ENCODE assay signal across 8 mouse cellular contexts in genomic region chr5:131427734-131428413, GRCm38 (mm10).
A peak's percentile ranks its signal among the peaks of the same experiment; 100 is the strongest.
DNase-seq lines count a peak whose midpoint lies in the region; ATAC-seq and TF ChIP-seq lines count a peak whose summit lies in the region.

No protein-coding gene starts in this region.

- H3K4me2 ChIP-seq in forebrain, embryonic 12.5 days: no peak overlapping the region

- no peak overlapping the region for H3K27ac ChIP-seq in forebrain, embryonic 12.5 days

- no peaks in the 10 kb centered on the region for H3K36me3 ChIP-seq in E14TG2a.4 (ENCODE audit: insufficient read depth, low read length)
- no peaks in the 10 kb centered on the region for H3K36me3 ChIP-seq in forebrain, embryonic 12.5 days (replicated peaks)

- DNase-seq in 3T3-L1 (ENCODE audit: low read depth, low spot score): peak; percentile 67
- peak; percentile 23 for DNase-seq in c-Kit-positive CD71-positive TER-119-negative erythroid progenitor cells, embryonic 14.5 days (ENCODE audit: low read depth)
- DNase-seq in kidney, postnatal 14 days: peak; percentile 69
- peak; percentile 55 for DNase-seq in lung, adult 2 months
- DNase-seq in right cerebral cortex, postnatal 36 days (ENCODE audit: low spot score in 2 of 2): peak; percentile 41 to 51
- no peak for DNase-seq in spleen, postnatal 14 days (ENCODE audit: low spot score in 2 of 2)

- WGBS in forebrain, embryonic 12.5 days: 28% methylated on average over 11 of the region's 11 CpGs
- 38% methylated on average over 11 of the region's 11 CpGs for WGBS in lung, adult 2 months

- H3K27me3 ChIP-seq in E14TG2a.4 (ENCODE audit: insufficient read depth, low read length): no peaks in the 10 kb centered on the region
- H3K27me3 ChIP-seq in forebrain, embryonic 12.5 days: peaks cover 20% of the 10 kb centered on the region

- TF ChIP-seq CTCF in E14TG2a.4 (conservative IDR thresholded peaks at IDR 0.05; ENCODE audit: low read length): peak; percentile 81
- peak; percentile 68 for TF ChIP-seq CTCF in lung, adult 2 months (IDR thresholded peaks at IDR 0.05; ENCODE audit: insufficient read depth, low read length)

- H3K4me3 ChIP-seq in E14TG2a.4 (replicated peaks; ENCODE audit: low read length): 0 out of 2 replicates have a peak overlapping the region, but pooled peaks have one; percentile 10
- no peak overlapping the region for H3K4me3 ChIP-seq in forebrain, embryonic 12.5 days (replicated peaks)
- no peak overlapping the region for H3K4me3 ChIP-seq in lung, adult 2 months (replicated peaks; ENCODE audit: extremely low read depth, low read depth, low read length)

- no peak for TF ChIP-seq POLR2A in lung, adult 2 months (IDR thresholded peaks at IDR 0.05; ENCODE audit: borderline replicate concordance, extremely low read depth, low read depth, low read length)

- H3K4me1 ChIP-seq in E14TG2a.4 (replicated peaks; ENCODE audit: low read depth, low read length): peaks cover 26% of the 10 kb centered on the region
- peaks cover 11% of the 10 kb centered on the region; the same call in 1 of the 2 replicates for H3K4me1 ChIP-seq in forebrain, embryonic 12.5 days
- H3K4me1 ChIP-seq in lung, adult 2 months (ENCODE audit: control insufficient read depth, insufficient read depth, low read length): no peaks in the 10 kb centered on the region

- H3K9me3 ChIP-seq in E14TG2a.4 (ENCODE audit: low read length): no peaks in the 10 kb centered on the region
- no peaks in the 10 kb centered on the region for H3K9me3 ChIP-seq in forebrain, embryonic 12.5 days

- H3K9ac ChIP-seq in forebrain, embryonic 12.5 days: no peak overlapping the region

- peak; percentile 17; the same call in 1 of the 2 replicates for ATAC-seq in forebrain, embryonic 12.5 days (ENCODE audit: low FRiP score)

Comparison
In these comparisons a context has a peak if more than half of its experiments do, and no peak if none do; other contexts are left out.
1. DNase-seq: peak in 3T3-L1 (single experiment), c-Kit-positive CD71-positive TER-119-negative erythroid progenitor cells, embryonic 14.5 days (single experiment), kidney, postnatal 14 days (single experiment), lung, adult 2 months (single experiment) and right cerebral cortex, postnatal 36 days (2 of 2); none in spleen, postnatal 14 days (0 of 2).